Mouse (Mus musculus): Measurements from ENCODE around the gene Kap.
"Not testable (repeated sequence)": the region's sequence is repeated elsewhere in the genome, so short reads cannot be mapped to it uniquely, and the experiment has no call there.

Kap gene

DNA sequence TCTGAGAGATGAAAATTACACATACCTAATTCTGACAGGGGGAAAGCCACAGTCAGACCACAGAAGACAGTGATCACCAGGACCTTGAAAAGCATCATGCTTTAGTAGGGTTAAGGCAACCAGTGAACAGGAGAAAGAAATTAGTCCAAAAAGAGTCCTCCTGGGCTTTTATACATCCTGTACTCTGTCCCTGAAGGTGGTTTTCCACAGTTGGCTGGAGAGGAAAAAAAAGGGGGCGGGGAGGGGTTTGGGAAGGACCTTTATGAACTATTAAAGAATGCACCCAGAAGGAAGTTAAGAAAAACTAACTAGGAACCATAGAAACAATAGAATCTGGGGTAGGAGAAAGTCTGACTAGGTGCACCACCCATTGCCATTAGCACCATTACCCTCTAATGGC is at the start of gene Kap:
TSS of gene Kap (minus strand) at position 237 of the 400 bp plus-strand sequence.
- no peak for DNase-seq (ENCODE audit: low spot score)

DNA sequence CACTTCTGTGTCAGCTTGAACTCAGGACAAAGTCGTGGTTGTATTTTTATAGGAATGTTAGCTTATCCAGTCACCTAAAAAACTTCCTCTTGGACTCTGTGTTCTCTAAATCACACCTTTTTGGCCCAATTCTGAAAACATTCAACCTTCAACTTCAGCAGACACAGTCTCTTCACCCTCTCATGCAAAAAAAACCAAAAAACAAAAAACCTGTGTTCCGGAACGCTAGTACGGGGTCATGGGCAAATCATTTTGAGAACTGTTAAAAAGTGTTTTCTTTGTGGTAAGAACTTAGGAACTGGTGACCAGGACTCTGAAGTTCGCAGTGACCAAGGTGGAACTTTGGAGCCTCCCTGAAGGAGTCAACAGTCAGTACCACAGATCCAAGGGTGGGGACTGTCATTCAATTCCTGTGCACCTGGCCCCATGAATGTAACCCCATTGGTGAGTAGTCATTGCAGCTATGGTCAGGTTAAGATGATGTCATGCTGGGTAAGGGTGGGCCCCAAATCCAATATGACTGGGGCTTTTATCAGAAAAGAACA is 32.4 kb upstream of the Kap start:
- no peak for DNase-seq (ENCODE audit: low spot score)

DNA sequence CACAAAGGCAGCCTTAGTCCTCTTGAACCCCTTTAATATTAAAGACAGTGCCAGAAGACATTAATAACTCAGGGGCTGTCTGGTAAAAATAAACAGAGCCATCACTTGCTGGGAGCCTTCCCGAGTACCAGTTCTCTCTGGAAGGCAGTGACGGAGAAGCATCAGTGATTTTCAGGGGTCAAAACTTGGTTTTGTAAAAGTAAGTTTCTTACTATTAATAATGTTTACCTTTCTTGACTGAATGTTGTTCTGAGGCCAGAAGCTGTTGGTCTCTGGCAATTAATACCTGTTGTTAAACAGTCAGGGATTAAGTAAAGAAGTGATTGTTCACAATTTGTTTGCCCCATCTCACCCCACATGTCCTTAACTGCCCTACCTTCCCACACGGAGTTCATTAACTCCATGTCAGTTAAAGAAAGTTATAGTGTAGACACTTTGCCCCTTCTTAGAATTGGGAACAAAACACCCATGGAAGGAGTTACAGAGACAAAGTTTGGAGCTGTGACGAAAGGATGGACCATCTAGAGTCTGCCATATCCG is 30.0 kb upstream of the Kap start:
- no peak for DNase-seq (ENCODE audit: low spot score)

DNA sequence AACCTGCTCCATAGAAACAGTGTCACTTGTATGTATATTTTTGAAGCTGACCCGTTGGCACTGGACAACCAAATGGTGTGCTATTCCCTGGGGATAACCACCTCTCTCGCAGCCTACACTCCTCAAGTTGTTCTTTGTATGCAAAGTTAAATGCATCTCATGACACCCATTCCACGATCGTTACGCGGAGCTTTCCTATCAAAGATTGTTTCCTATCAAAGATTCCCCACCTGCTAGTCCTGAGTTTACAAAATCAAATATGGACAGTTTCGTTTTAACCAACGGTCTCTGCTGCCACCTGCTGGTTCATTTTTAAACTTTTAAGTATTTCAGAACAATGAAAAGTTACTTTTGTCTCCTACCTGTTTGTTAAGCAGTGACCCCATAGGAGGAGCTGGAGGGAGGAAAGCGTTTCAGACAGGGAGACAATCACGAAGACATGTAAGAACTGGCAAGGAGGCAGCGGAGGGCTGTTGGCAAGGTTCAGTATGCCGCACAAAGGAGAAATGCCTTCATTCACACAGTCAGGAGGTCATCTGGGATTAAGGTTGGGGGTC is 22.4 kb upstream of the Kap start:
- DNase-seq (ENCODE audit: low spot score) = peak; percentile 83

DNA sequence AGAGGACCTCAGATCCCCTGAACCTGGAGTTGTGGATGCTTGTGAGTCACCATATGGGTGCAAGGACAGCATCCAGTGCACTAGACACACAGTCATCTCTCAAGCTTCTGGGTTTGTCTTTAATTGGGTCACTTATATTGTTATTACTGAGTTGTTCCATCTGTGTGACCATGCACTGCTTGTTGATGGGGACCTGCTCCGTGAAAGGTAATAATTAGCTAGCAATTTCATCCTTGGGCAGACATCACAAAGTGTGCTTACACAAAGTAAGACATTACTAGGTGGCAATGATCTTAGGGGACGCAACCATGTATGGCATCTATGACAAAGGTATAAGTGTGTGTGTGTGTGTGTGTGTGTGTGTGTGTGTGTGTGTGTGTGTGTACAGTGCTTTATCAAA is 19.1 kb upstream of the Kap start:
- no peak for DNase-seq (ENCODE audit: low spot score)

DNA sequence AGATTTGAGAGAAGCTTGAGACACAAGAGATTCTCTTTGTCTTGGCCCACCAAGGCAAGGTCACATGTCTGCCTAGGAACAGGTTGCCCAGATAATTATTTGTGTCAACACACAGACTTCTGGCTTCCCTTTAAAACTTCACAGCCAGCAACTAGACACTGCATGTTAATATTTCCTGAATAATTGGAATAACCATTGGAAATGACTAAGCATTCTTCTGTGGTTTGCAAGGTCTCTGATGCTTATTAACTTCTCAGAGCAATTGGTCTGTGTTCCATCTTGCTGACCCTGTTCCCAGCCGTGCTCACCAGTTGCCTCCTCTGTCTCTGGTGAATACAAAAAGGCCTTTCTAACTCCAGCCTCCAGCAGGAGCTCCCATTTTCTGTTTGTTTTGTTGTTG is 17.6 kb upstream of the Kap start:
- no peak for DNase-seq (ENCODE audit: low spot score)

DNA sequence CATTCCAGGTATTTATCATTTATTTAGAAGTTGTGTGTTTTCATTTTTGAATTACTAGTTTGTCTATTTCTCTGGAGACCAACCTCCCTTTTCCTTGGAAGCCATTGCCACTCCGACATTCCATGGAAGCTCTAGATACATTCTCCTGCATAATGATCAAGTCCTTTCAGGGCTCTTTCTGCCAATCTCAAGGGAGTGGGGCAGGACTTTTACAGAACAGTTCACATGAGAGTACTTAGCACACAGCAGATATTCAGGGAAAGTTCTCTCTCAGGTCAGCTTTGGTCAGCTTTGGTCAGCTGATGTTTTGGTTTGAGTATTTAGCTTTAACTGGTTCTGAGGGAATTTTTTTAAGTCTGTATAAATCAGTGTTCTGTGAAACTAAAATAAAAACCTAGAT is 14.8 kb upstream of the Kap start:
- DNase-seq (ENCODE audit: low spot score) = no peak

DNA sequence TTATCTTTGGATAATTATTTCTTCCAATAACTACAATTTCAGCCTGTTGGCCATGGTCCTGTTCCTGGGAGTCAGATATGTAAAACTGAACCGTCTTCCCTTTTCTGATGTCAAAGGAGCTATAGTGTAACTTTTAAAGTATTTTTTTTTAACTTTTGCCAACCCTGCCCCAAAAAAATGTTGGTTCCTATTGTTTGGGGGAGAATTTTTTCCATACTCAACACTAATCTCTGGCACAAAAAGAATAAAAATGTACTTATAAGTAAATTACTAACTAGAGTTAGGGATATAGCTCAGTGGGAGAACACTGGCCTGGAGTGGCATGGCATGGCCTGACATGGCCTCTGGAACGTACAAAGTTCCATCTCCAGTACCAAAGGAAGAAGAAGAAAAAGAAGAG is 2.3 kb upstream of the Kap start:
- no peak for DNase-seq (ENCODE audit: low spot score)

DNA sequence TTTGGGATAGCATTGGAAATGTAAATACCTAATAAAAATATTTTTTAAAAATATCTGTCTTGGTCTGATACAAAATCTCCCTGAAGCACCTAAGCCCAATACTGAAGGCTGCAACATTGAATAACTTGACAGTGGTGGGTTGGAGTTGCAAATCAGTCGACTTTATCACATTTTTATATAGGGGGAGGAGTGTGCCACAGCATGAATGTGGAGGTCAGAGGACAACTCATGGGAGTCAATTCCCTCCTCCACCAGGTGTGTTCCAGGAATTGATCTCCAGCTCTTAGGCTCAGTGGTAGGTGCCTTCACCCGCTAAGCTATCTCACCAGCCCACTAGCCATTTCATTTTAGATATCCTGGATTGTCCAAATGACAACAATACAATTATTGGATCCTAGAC is 4.2 kb downstream of the Kap start:
- DNase-seq (ENCODE audit: low spot score) = no peak

DNA sequence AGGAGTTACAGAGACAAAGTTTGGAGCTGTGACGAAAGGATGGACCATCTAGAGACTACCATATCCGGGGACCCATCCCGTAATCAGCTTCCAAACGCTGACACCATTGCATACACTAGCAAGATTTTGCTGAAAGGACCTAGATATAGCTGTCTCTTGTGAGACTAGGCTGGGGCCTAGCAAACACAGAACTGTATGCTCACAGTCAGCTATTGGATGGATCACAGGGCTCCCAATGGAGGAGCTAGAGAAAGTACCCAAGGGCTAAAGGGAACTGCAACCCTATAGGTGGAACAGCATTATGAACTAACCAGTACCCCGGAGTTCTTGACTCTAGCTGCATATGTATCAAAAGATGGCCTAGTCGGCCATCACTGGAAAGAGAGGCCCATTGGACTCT is 4.7 kb downstream of the Kap start:
- DNase-seq (ENCODE audit: low spot score) = not testable (repeated sequence)

DNA sequence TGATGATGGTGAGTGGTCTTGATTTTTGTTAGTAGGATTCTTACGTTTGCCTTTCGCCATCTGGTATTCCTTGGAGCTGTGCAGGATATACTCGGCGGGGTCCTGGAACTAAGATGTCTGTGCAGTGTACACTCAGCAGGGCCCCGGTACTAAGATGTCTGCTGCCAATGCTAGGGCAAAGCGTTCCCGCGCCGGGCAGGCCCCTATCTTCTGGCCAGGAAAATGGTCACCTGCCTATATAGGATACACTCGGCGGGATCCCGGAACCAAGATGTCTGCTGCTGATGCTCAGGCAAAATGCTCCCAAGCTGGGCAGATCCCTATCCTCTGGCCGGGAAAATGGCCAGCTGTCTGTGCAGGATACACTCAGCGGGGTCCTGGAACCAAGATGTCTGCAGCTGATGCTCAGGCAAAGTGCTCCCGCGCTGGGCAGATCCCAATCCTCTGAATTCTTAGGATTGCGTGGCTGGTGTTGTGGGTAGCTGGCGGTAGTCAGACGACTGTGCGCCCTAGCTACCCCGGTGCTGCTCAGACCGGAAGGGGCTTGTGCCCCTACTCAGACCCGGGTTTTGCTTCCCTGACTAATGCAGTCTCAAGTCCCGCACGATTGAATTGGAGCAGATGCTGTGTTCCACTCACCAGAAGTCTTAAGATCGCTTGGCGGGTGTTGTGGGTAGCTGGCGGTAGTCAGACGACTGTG is 15.1 kb downstream of the Kap start:
- DNase-seq (ENCODE audit: low spot score) = not testable (repeated sequence)

DNA sequence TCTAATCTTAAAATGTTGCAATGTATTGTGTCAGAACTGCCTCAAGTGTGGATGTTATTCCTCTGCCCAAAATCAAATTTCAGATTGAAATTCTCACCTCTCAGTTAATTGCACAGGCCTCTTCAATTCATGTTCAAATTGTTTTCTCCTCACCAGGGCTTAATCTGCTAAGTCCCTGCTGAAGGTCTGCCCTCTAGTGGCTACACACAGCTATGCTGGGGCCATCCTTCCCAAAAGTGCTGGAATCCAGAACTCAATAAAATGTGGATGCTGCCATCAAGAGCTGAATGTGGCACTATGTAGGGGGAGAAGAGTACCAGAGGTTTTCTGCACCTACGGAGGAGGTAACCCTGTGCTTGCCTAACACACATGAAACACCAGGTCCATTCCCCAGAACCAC is 41.2 kb downstream of the Kap start:
- no peak for DNase-seq (ENCODE audit: low spot score)
